Mouse (Mus musculus) granulocyte monocyte progenitor cell, adult 5-6 weeks (primary cell): ENCODE results near the gene Net1. TPM values are rescaled to one million over a fixed set of nuclear protein-coding genes. Genes with fewer than 3 reads are reported as not detected.
"Not testable (repeated sequence)": the region's sequence is repeated elsewhere in the genome, so short reads cannot be mapped to it uniquely, and the experiment has no call there.

Experiments
- ATAC-seq: replicated peaks from 2 replicates; pipeline ENCODE4 v1.8.0; 2016; ENCODE audit warnings: mild to moderate bottlenecking, moderate TSS enrichment, inconsistent platforms; ENCODE audit not compliant: poor library complexity, severe bottlenecking
- total RNA-seq, 2 experiments: library from RNA; stranded (forward) in 1 of 2; stranded (reverse) in 1 of 2; fragments of 200-712, 200-1000 nt in 1 of 2; fragments of >200 nt in 1 of 2; fragmentation: Nextera tagmentation in 1 of 2; gene quantifications; 2 replicates each; pipeline ENCODE4 v1.2.3; 2014 to 2017

The Net1 gene
- 30.4 and 34.8 TPM in 2 replicates for total RNA-seq (2014; fragmentation: Nextera tagmentation)
- 42.4 and 50.9 TPM in 2 replicates for total RNA-seq (2017)

- peak; percentile 96 for ATAC-seq
Observed at GRCm38 (mm10) chr13:3917571-3918311, at the start of gene Net1, which contains the start of gene Tubal3. Net1 (minus strand) TSS chr13:3918220. Tubal3 (plus strand) TSS chr13:3918274.

- ATAC-seq = no peak; the same call in 1 of the 2 replicates
Observed at GRCm38 (mm10) chr13:3951198-3951914, 33.3 kb upstream of the Net1 start.

GRCm38 (mm10) chr13:3949477-3949876 is 31.5 kb upstream of the Net1 start:
- ATAC-seq = no peak

GRCm38 (mm10) chr13:3947267-3947666 is 29.2 kb upstream of the Net1 start:
- no peak for ATAC-seq

GRCm38 (mm10) chr13:3945249-3945648 is 27.2 kb upstream of the Net1 start, which contains the start of gene Ucn3:
Ucn3 (minus strand) TSS chr13:3945349.
- ATAC-seq = no peak

- no peak for ATAC-seq
Observed at GRCm38 (mm10) chr13:3944699-3945098, 26.7 kb upstream of the Net1 start.

- ATAC-seq = no peak
Observed at GRCm38 (mm10) chr13:3926046-3926445, 8.0 kb upstream of the Net1 start.

- no peak for ATAC-seq
Observed at GRCm38 (mm10) chr13:3925632-3926031, 7.6 kb upstream of the Net1 start.

- ATAC-seq = no peak
Observed at GRCm38 (mm10) chr13:3924483-3924882, 6.5 kb upstream of the Net1 start.

GRCm38 (mm10) chr13:3913504-3913903 is 4.5 kb downstream of the Net1 start:
- no peak for ATAC-seq

- ATAC-seq = no peak
Observed at GRCm38 (mm10) chr13:3910356-3910755, 7.7 kb downstream of the Net1 start.

- peak; percentile 88 for ATAC-seq
Observed at GRCm38 (mm10) chr13:3908262-3908661, 9.8 kb downstream of the Net1 start.

GRCm38 (mm10) chr13:3907151-3907696 is 10.8 kb downstream of the Net1 start:
- peak; percentile 35; the same call in 1 of the 2 replicates for ATAC-seq

GRCm38 (mm10) chr13:3899301-3899700 is 18.7 kb downstream of the Net1 start:
- no peak for ATAC-seq

- ATAC-seq = not testable (repeated sequence)
Observed at GRCm38 (mm10) chr13:3898202-3898601, 19.8 kb downstream of the Net1 start.

GRCm38 (mm10) chr13:3896913-3897312 is 21.1 kb downstream of the Net1 start:
- peak; percentile 42 for ATAC-seq

- ATAC-seq = no peak
Observed at GRCm38 (mm10) chr13:3896032-3896431, 22.0 kb downstream of the Net1 start.

- ATAC-seq = peak; percentile 60
Observed at GRCm38 (mm10) chr13:3895397-3895980, 22.5 kb downstream of the Net1 start.

GRCm38 (mm10) chr13:3894549-3894948 is 23.5 kb downstream of the Net1 start:
- no peak for ATAC-seq

- peak; percentile 87 for ATAC-seq
Observed at GRCm38 (mm10) chr13:3893126-3893734, 24.8 kb downstream of the Net1 start.
